Mouse (Mus musculus): ENCODE results near the gene Itk. TPM values are rescaled to one million over a fixed set of nuclear protein-coding genes. Genes with fewer than 3 reads are reported as not detected.

Itk gene
- polyA plus RNA-seq, 1 experiment, result 0.02 TPM

- Histone ChIP-seq H3K27ac (ENCODE audit: control insufficient read depth, insufficient read depth, low read depth, low read length) (no peak overlapping the region), H3K27me3 (ENCODE audit: control insufficient read depth, insufficient read depth, low read length) (no peaks in the 10 kb centered on the region), H3K4me1 (ENCODE audit: control insufficient read depth, insufficient read depth, low read length) (no peaks in the 10 kb centered on the region; the same call in 1 of the 2 replicates), H3K4me3 (ENCODE audit: control insufficient read depth, low read depth, low read length) (no peak overlapping the region), H3K36me3 (ENCODE audit: control insufficient read depth, insufficient read depth, low read length) (no peaks in the 10 kb centered on the region)
- TF ChIP-seq POLR2A (IDR thresholded peaks at IDR 0.05; ENCODE audit: control insufficient read depth, low read depth, low read length) (no peak), CTCF (IDR thresholded peaks at IDR 0.05; ENCODE audit: control insufficient read depth, insufficient read depth, insufficient replicate concordance, low read depth, low read length) (no peak)
These were observed 9.6 kb upstream of the Itk start for GRCm38 (mm10) chr11:46398933-46399383.

GRCm38 (mm10) chr11:46398473-46398872, 9.2 kb upstream of the Itk start:
- Histone ChIP-seq H3K4me3 (ENCODE audit: control insufficient read depth, low read depth, low read length) (no peak overlapping the region), H3K36me3 (ENCODE audit: control insufficient read depth, insufficient read depth, low read length) (no peaks in the 10 kb centered on the region), H3K27ac (ENCODE audit: control insufficient read depth, insufficient read depth, low read depth, low read length) (no peak overlapping the region), H3K4me1 (ENCODE audit: control insufficient read depth, insufficient read depth, low read length) (no peaks in the 10 kb centered on the region; the same call in 1 of the 2 replicates), H3K27me3 (ENCODE audit: control insufficient read depth, insufficient read depth, low read length) (no peaks in the 10 kb centered on the region)
- TF ChIP-seq POLR2A (IDR thresholded peaks at IDR 0.05; ENCODE audit: control insufficient read depth, low read depth, low read length) (no peak), CTCF (IDR thresholded peaks at IDR 0.05; ENCODE audit: control insufficient read depth, insufficient read depth, insufficient replicate concordance, low read depth, low read length) (no peak)

- H3K27me3 ChIP-seq (ENCODE audit: control insufficient read depth, insufficient read depth, low read length), result no peaks in the 10 kb centered on the region
These were observed 8.6 kb upstream of the Itk start for GRCm38 (mm10) chr11:46397900-46398299.

DNA sequence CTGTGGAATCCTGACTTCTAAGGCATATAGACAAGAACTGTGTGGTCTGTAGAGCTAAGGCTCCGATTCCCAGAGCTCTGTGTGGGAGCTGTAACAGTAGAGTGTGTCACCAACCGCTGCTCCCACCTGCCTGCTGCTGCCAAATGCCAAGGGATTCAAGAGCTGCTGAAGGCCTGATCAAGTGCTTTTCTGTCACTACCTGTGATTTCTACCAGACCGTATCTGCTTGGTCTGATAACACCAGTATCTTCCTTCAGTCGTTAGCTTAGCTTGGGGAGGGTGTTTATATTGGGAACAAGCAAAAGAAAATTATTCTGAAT, 7.5 kb upstream of the Itk start:
- H3K27me3 ChIP-seq (ENCODE audit: control insufficient read depth, insufficient read depth, low read length), result no peaks in the 10 kb centered on the region
- no peaks in the 10 kb centered on the region for H3K36me3 ChIP-seq (ENCODE audit: control insufficient read depth, insufficient read depth, low read length)
- H3K4me1 ChIP-seq (ENCODE audit: control insufficient read depth, insufficient read depth, low read length), result no peaks in the 10 kb centered on the region; the same call in 1 of the 2 replicates
- H3K27ac ChIP-seq (ENCODE audit: control insufficient read depth, insufficient read depth, low read depth, low read length), result no peak overlapping the region
- H3K4me3 ChIP-seq (ENCODE audit: control insufficient read depth, low read depth, low read length), result no peak overlapping the region
- TF ChIP-seq CTCF (IDR thresholded peaks at IDR 0.05; ENCODE audit: control insufficient read depth, insufficient read depth, insufficient replicate concordance, low read depth, low read length), result no peak
- TF ChIP-seq POLR2A (IDR thresholded peaks at IDR 0.05; ENCODE audit: control insufficient read depth, low read depth, low read length), result no peak

More at GRCm38 (mm10) chr11:46397900-46398299, 8.6 kb upstream of the Itk start:
- no peak for TF ChIP-seq POLR2A (IDR thresholded peaks at IDR 0.05; ENCODE audit: control insufficient read depth, low read depth, low read length)
- TF ChIP-seq CTCF (IDR thresholded peaks at IDR 0.05; ENCODE audit: control insufficient read depth, insufficient read depth, insufficient replicate concordance, low read depth, low read length), result no peak
- Histone ChIP-seq H3K27ac (ENCODE audit: control insufficient read depth, insufficient read depth, low read depth, low read length) (no peak overlapping the region), H3K4me3 (ENCODE audit: control insufficient read depth, low read depth, low read length) (no peak overlapping the region), H3K4me1 (ENCODE audit: control insufficient read depth, insufficient read depth, low read length) (no peaks in the 10 kb centered on the region; the same call in 1 of the 2 replicates), H3K36me3 (ENCODE audit: control insufficient read depth, insufficient read depth, low read length) (no peaks in the 10 kb centered on the region)

- Histone ChIP-seq H3K27me3 (ENCODE audit: control insufficient read depth, insufficient read depth, low read length) (no peaks in the 10 kb centered on the region), H3K36me3 (ENCODE audit: control insufficient read depth, insufficient read depth, low read length) (no peaks in the 10 kb centered on the region), H3K4me3 (ENCODE audit: control insufficient read depth, low read depth, low read length) (no peak within 1 kb of the TSS), H3K27ac (ENCODE audit: control insufficient read depth, insufficient read depth, low read depth, low read length) (no peak within 1 kb of the TSS), H3K4me1 (ENCODE audit: control insufficient read depth, insufficient read depth, low read length) (no peaks in the 10 kb centered on the region; the same call in 1 of the 2 replicates)
- TF ChIP-seq CTCF (IDR thresholded peaks at IDR 0.05; ENCODE audit: control insufficient read depth, insufficient read depth, insufficient replicate concordance, low read depth, low read length), result no peak
- TF ChIP-seq POLR2A (IDR thresholded peaks at IDR 0.05; ENCODE audit: control insufficient read depth, low read depth, low read length), result no peak
These were observed 7.0 kb upstream of the Itk start, which contains the start of gene Fam71b for GRCm38 (mm10) chr11:46396167-46396859. Gene Fam71b, plus strand, starts transcription at chr11:46396559.

DNA sequence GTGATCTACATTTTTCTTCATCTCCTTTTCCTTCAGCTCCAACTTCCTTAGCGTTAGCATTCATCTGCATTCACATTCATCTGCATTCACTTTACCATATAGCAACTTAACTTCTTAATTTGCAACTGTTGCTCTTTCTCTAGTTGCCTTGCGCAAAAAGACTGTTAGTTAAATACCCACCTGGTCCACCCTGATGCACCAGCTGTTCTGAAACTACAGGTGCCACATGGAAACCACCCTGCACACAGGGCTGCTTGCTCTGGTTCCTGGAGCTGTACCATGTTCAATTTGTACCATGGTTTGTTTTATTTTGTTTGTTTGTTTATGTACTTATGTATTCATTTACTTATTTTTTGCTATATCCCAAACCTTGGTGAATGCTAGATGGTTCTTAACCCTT, 6.4 kb upstream of the Itk start:
- H3K36me3 ChIP-seq (ENCODE audit: control insufficient read depth, insufficient read depth, low read length), result no peaks in the 10 kb centered on the region
- no peaks in the 10 kb centered on the region for H3K27me3 ChIP-seq (ENCODE audit: control insufficient read depth, insufficient read depth, low read length)
- no peak overlapping the region for H3K4me3 ChIP-seq (ENCODE audit: control insufficient read depth, low read depth, low read length)
- H3K4me1 ChIP-seq (ENCODE audit: control insufficient read depth, insufficient read depth, low read length), result no peaks in the 10 kb centered on the region; the same call in 1 of the 2 replicates
- H3K27ac ChIP-seq (ENCODE audit: control insufficient read depth, insufficient read depth, low read depth, low read length), result no peak overlapping the region
- TF ChIP-seq POLR2A (IDR thresholded peaks at IDR 0.05; ENCODE audit: control insufficient read depth, low read depth, low read length), result no peak
- TF ChIP-seq CTCF (IDR thresholded peaks at IDR 0.05; ENCODE audit: control insufficient read depth, insufficient read depth, insufficient replicate concordance, low read depth, low read length), result no peak

- no peak for TF ChIP-seq CTCF (IDR thresholded peaks at IDR 0.05; ENCODE audit: control insufficient read depth, insufficient read depth, insufficient replicate concordance, low read depth, low read length)
- Histone ChIP-seq H3K27ac (ENCODE audit: control insufficient read depth, insufficient read depth, low read depth, low read length) (no peak overlapping the region), H3K4me3 (ENCODE audit: control insufficient read depth, low read depth, low read length) (no peak overlapping the region), H3K36me3 (ENCODE audit: control insufficient read depth, insufficient read depth, low read length) (no peaks in the 10 kb centered on the region), H3K4me1 (ENCODE audit: control insufficient read depth, insufficient read depth, low read length) (no peaks in the 10 kb centered on the region; the same call in 1 of the 2 replicates), H3K27me3 (ENCODE audit: control insufficient read depth, insufficient read depth, low read length) (no peaks in the 10 kb centered on the region)
These were observed 5.8 kb upstream of the Itk start for GRCm38 (mm10) chr11:46395088-46395487.

Data from testis, adult 2 months (tissue).